Mouse (Mus musculus) limb, embryonic 12.5 days (tissue): ENCODE results near the gene H2-M5. TPM values are rescaled to one million over a fixed set of nuclear protein-coding genes. Genes with fewer than 3 reads are reported as not detected.

Experiments
- ATAC-seq: fragments of 200-750 bp; cut with Nextera tagmentation; 2 replicates; pipeline ENCODE4 v1.8.0; 2017; ENCODE audit warnings: low read depth, moderate TSS enrichment; ENCODE audit not compliant: insufficient number of reproducible peaks, insufficient read depth, low FRiP score, low TSS enrichment
- H3K27ac ChIP-seq: fragments of 300-500 bp; sonication (generic); 2 replicates; pipeline ENCODE4 v1.5.1; 2016; ENCODE audit warnings: mild to moderate bottlenecking, moderate library complexity
- H3K27me3 ChIP-seq: fragments of 300-500 bp; sonication (generic); 2 replicates; pipeline ENCODE4 v1.6.1; 2016; ENCODE audit warnings: mild to moderate bottlenecking, moderate library complexity
- H3K36me3 ChIP-seq: fragments of 300-500 bp; sonication (generic); 2 replicates; pipeline ENCODE4 v1.6.1; 2016; ENCODE audit warnings: mild to moderate bottlenecking, moderate library complexity
- H3K4me1 ChIP-seq: fragments of 300-500 bp; sonication (generic); replicated peaks from 2 replicates; pipeline ENCODE4 v1.6.1; 2016
- H3K4me2 ChIP-seq: fragments of 300-500 bp; sonication (generic); 2 replicates; pipeline ENCODE4 v1.6.1; 2016; ENCODE audit warnings: mild to moderate bottlenecking, moderate library complexity
- H3K4me3 ChIP-seq: fragments of 300-500 bp; sonication (generic); replicated peaks from 2 replicates; pipeline ENCODE4 v1.5.1; 2016; ENCODE audit warnings: mild to moderate bottlenecking
- H3K9ac ChIP-seq: fragments of 300-500 bp; sonication (generic); replicated peaks from 2 replicates; pipeline ENCODE4 v1.6.1; 2016; ENCODE audit warnings: mild to moderate bottlenecking, moderate library complexity
- H3K9me3 ChIP-seq: fragments of 300-500 bp; sonication (generic); 2 replicates; pipeline ENCODE4 v1.6.1; 2016; ENCODE audit warnings: mild to moderate bottlenecking, moderate library complexity
- WGBS: fragments of 180-500 bp; shearing (Covaris S2); methylation state at CpG from one replicate; pipeline ENCODE4 v1.1.7; 2016; 5-methylcytosine and 5-hydroxymethylcytosine counted together
- polyA plus RNA-seq: library from polyadenylated mRNA; unstranded; fragments of >200 nt; fragmentation: Nextera tagmentation; extraction: Ambion mirVana; gene quantifications from 2 replicates; pipeline ENCODE4 v1.2.1, GENCODE M21; 2016

Gene H2-M5
- polyA plus RNA-seq, 1 experiment from 2014 or later = 1.9 TPM

- no peak for ATAC-seq
- H3K9me3 ChIP-seq = no peaks in the 10 kb centered on the region
- peaks cover 10% of the 10 kb centered on the region for H3K36me3 ChIP-seq
- WGBS = 4% methylated on average over 9 of the region's 9 CpGs
- no peak overlapping the region for H3K27ac ChIP-seq
- H3K4me2 ChIP-seq = peak overlapping the region; percentile 86; the same call in 1 of the 2 replicates
- H3K9ac ChIP-seq = no peak overlapping the region
- H3K4me3 ChIP-seq = no peak overlapping the region
- H3K4me1 ChIP-seq = peaks cover 19% of the 10 kb centered on the region
- H3K27me3 ChIP-seq = peaks cover 77% of the 10 kb centered on the region
Measured at GRCm38 (mm10) chr17:36944121-36944775, 45.1 kb downstream of the H2-M5 start.

- Histone ChIP-seq H3K4me2 (peak overlapping the region; percentile 86), H3K36me3 (peaks cover 4% of the 10 kb centered on the region), H3K27ac (no peak overlapping the region), H3K9ac (no peak overlapping the region), H3K9me3 (no peaks in the 10 kb centered on the region), H3K27me3 (peaks cover 80% of the 10 kb centered on the region), H3K4me3 (no peak overlapping the region), H3K4me1 (peaks cover 19% of the 10 kb centered on the region)
- no peak for ATAC-seq
- 17% methylated on average over 5 of the region's 5 CpGs for WGBS
Measured at GRCm38 (mm10) chr17:36943691-36944090, 45.6 kb downstream of the H2-M5 start.

GRCm38 (mm10) chr17:36942791-36943471 is 46.4 kb downstream of the H2-M5 start, which contains the start of gene Rnf39:
Rnf39 (plus strand) TSS chr17:36942918.
- peaks cover 19% of the 10 kb centered on the region for H3K4me1 ChIP-seq
- peak; percentile 18; the same call in 1 of the 2 replicates for ATAC-seq

GRCm38 (mm10) chr17:36942391-36942790 is 46.9 kb downstream of the H2-M5 start:
- no peak for ATAC-seq
- H3K4me1 ChIP-seq = peaks cover 19% of the 10 kb centered on the region
- WGBS = 53% methylated on average over 10 of the region's 10 CpGs
- H3K4me3 ChIP-seq = peak overlapping the region; percentile 49
- H3K4me2 ChIP-seq = peak overlapping the region; percentile 86
- no peak overlapping the region for H3K27ac ChIP-seq
- H3K36me3 ChIP-seq = no peaks in the 10 kb centered on the region
- peaks cover 77% of the 10 kb centered on the region for H3K27me3 ChIP-seq
- H3K9ac ChIP-seq = no peak overlapping the region
- no peaks in the 10 kb centered on the region for H3K9me3 ChIP-seq

More at GRCm38 (mm10) chr17:36942791-36943471, 46.4 kb downstream of the H2-M5 start, which contains the start of gene Rnf39:
- Histone ChIP-seq H3K4me3 (peak within 1 kb of the TSS; percentile 49), H3K36me3 (no peaks in the 10 kb centered on the region), H3K4me2 (peak within 1 kb of the TSS; percentile 86), H3K9ac (peak within 1 kb of the TSS; percentile 59), H3K27ac (no peak within 1 kb of the TSS), H3K27me3 (peaks cover 75% of the 10 kb centered on the region), H3K9me3 (no peaks in the 10 kb centered on the region)
- 2% methylated on average over 59 of the region's 59 CpGs for WGBS

- Histone ChIP-seq H3K9me3 (no peaks in the 10 kb centered on the region), H3K27ac (no peak overlapping the region), H3K4me3 (no peak overlapping the region), H3K27me3 (peaks cover 37% of the 10 kb centered on the region), H3K36me3 (no peaks in the 10 kb centered on the region), H3K9ac (no peak overlapping the region), H3K4me2 (no peak overlapping the region), H3K4me1 (peaks cover 8% of the 10 kb centered on the region; the same call in 1 of the 2 replicates)
- 92% methylated on average over 2 of the region's 2 CpGs for WGBS
- no peak for ATAC-seq
Measured at GRCm38 (mm10) chr17:36938056-36938455, 51.3 kb downstream of the H2-M5 start.

Other genes with a start within 250 kb of the H2-M5 start
- not detected in 2 replicates for gene H2-M10.5, start 216.6 kb downstream of the H2-M5 start, polyA plus RNA-seq
- not detected in 2 replicates for gene H2-M10.6, start 177.4 kb downstream of the H2-M5 start, polyA plus RNA-seq
- gene Trim26, start 152.4 kb downstream of the H2-M5 start, polyA plus RNA-seq = 49.5 and 57.3 TPM in 2 replicates
- 0.15 and 0.41 TPM in 2 replicates for gene Trim15, start 122.3 kb downstream of the H2-M5 start, polyA plus RNA-seq
- 5.8 and 6.7 TPM in 2 replicates for gene Trim10, start 120.0 kb downstream of the H2-M5 start, polyA plus RNA-seq
- gene Trim40, start 99.4 kb downstream of the H2-M5 start, polyA plus RNA-seq = not detected in 2 replicates
- gene Trim31, start 91.4 kb downstream of the H2-M5 start, polyA plus RNA-seq = not detected in 2 replicates
- 0.73 and 1.3 TPM in 2 replicates for gene Rnf39, start 46.6 kb downstream of the H2-M5 start, polyA plus RNA-seq
- 109 and 116 TPM in 2 replicates for gene Ppp1r11, start 37.8 kb downstream of the H2-M5 start, polyA plus RNA-seq
- gene Znrd1, start 31.0 kb downstream of the H2-M5 start, polyA plus RNA-seq = 114 and 115 TPM in 2 replicates
- 7.0 and 7.4 TPM in 2 replicates for gene Znrd1as, start 30.9 kb downstream of the H2-M5 start, polyA plus RNA-seq
- not detected in 2 replicates for gene 2410137M14Rik, start 8.3 kb downstream of the H2-M5 start, polyA plus RNA-seq
- gene Zfp57, start 11.6 kb upstream of the H2-M5 start, polyA plus RNA-seq = 124 and 130 TPM in 2 replicates
- 0.24 TPM in 1 of 2 replicates, not detected in the other for gene Mog, start 33.9 kb upstream of the H2-M5 start, polyA plus RNA-seq
- gene Gabbr1, start 56.4 kb upstream of the H2-M5 start, polyA plus RNA-seq = 18.0 and 18.1 TPM in 2 replicates
- 0.08 TPM in 1 of 2 replicates, not detected in the other for gene Olfr90, start 99.0 kb upstream of the H2-M5 start, polyA plus RNA-seq
- gene Olfr91, start 108.7 kb upstream of the H2-M5 start, polyA plus RNA-seq = not detected in 2 replicates
- not detected in 2 replicates for gene Olfr92, start 130.6 kb upstream of the H2-M5 start, polyA plus RNA-seq
- gene Olfr93, start 172.0 kb upstream of the H2-M5 start, polyA plus RNA-seq = not detected in 2 replicates
- not detected in 2 replicates for gene Ubd, start 204.4 kb upstream of the H2-M5 start, polyA plus RNA-seq
- not detected in 2 replicates for gene Olfr94, start 211.5 kb upstream of the H2-M5 start, polyA plus RNA-seq
- not detected in 2 replicates for gene Olfr95, start 223.6 kb upstream of the H2-M5 start, polyA plus RNA-seq
- not detected in 2 replicates for gene Olfr96, start 230.6 kb upstream of the H2-M5 start, polyA plus RNA-seq
- gene Olfr97, start 247.8 kb upstream of the H2-M5 start, polyA plus RNA-seq = not detected in 2 replicates